Mouse (Mus musculus): ENCODE data around the gene Ctnnbl1.

Ctnnbl1 gene

DNA sequence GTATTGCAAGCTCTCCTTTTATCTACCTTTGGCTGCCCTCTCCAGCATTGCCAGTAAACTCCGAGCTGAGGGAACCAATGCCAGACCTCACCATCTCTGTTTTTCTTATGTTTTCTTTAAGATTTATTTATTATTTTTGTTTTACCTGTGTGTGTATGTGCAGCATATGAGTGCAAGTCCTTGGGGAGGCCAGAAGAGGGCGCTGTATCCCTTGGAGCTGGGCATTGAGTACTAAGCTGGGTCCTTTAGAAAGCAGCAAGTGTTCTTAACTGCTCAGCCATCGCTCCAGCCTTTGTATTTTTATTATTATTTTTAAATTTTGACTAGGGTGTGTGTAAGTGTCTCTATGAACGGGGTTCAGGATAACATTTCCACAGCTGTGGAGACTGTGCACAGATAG is 199.5 kb downstream of the Ctnnbl1 start:
- DNase-seq (ENCODE audit: low read depth, low spot score): no peak

DNA sequence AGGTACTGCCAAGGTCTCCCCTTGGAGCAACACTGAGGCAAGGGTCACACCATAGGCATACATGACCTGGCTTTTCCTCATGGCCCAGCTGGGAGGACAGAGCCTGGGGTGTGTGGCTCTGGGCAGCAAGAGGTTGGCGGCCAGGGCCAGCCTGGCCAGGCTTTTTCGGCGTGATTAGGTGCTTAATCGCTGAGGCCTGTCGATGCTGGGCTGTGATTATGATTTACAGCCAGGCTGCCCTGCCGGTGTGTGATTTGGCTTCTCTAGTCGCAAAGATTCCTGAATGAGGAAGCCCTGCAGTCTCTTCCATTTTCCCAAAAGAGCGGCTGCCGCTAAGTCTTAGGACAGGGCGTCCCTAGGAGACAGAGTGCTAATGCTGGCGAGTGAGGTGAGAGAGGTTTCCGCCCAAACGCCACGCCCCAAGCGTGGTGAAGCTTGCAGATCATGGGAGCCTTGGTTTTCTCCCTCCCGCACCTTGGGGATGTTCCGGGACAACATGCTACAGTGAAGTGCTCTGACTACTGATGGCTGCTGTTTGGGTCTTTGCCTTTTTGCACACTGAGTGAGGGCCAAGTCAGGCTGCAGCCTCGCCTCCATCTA is 203.5 kb downstream of the Ctnnbl1 start:
- DNase-seq (ENCODE audit: low read depth, low spot score): no peak
